Mouse (Mus musculus): ENCODE measurements around the gene Dysf.

Dysf gene

GRCm38 (mm10) chr6:84178776-84179405 lies 170.5 kb downstream of the Dysf start:
- DNase-seq, result no peak

GRCm38 (mm10) chr6:84181452-84181851 lies 173.1 kb downstream of the Dysf start:
- no peak for DNase-seq

DNA sequence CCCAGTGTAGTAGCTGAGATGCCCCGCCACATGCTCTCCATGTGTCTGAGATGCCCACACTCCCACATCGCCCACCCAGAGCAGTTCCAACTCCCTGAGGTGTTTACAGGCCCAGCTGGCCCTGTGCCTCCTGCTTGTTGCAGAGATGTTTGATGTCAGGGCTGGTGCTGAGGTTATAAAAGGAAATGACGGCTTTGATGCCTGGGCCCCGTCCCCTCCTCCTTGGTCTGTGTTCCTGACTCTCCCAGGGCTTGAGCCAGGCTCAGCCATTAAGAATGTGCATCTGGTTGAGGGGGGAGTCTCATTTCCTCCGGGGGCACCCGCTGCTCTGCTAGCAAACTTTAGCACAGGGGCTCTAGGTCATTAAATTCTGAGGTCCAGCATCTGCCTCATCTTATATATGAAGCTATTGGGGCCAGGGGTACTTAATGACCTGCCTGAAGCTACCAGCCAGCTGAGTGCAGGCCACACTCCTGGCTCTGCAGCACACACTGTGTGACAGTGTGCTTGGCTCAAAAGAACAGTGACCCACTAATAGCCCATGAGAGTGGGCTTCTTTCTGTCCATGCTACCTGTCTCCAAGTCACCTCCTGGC lies 183.4 kb downstream of the Dysf start:
- DNase-seq, result no peak

GRCm38 (mm10) chr6:84196511-84196910 lies 188.1 kb downstream of the Dysf start:
- DNase-seq, result no peak

DNA sequence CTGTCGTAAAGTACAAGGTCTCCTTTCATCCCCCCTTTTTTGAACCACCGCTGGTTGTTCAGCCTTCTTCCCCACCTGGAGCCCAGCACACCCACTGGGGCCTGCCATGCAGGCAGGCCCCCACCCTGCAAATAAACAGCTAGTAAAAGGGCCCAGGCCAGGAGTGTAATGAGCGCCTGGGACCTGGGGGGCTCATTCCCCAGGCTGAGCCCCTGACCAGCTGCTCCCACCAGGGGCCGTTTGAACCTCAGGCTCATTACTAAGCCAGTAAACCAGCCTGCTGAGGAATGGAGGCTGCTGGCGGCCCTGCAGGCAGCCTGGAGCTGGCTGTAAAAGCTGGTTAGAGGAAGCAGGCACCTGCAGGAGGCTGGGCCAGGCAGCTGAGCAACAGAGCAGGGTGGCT lies 189.4 kb downstream of the Dysf start:
- DNase-seq, result no peak

- DNase-seq, result no peak
These were observed 193.5 kb downstream of the Dysf start for GRCm38 (mm10) chr6:84201721-84202490.

- no peak for DNase-seq
These were observed 197.2 kb downstream of the Dysf start for GRCm38 (mm10) chr6:84205611-84206010.

GRCm38 (mm10) chr6:84208589-84208988 lies 200.2 kb downstream of the Dysf start:
- no peak for DNase-seq

DNA sequence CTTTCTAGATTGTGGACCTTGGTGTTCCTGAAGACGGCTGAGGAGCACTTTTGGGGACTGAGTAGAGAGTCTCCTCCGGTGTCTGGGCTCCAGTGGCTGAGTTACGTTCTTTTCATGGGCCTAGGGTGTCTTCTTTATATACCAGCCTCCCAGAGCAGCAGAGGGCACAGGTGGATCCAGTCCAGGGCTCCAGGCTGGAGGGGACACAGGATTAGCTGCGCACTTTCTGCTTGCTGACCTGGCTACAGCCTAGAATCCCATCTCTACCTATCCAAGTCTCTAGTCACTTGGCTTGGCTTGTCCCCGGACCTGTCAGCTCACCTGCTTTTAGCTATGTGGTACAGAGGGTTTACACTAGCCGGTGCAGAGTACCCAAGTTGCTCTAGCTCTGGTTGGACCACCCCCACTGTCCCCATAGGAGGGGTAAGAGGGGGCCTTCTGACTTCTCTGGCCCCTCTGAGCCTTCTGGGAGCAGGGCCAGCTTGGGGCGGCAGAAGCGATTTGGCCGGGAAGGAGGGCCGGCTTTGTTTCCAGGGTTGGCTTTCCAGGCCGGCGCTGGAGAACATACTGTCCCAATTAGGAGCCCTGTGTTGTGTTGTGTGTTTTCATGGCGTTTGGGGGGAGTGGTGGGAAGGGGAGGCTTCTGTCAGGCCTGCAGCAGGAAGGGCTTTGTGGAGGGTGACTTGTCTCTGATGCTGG lies 201.5 kb downstream of the Dysf start:
- DNase-seq, result no peak

DNA sequence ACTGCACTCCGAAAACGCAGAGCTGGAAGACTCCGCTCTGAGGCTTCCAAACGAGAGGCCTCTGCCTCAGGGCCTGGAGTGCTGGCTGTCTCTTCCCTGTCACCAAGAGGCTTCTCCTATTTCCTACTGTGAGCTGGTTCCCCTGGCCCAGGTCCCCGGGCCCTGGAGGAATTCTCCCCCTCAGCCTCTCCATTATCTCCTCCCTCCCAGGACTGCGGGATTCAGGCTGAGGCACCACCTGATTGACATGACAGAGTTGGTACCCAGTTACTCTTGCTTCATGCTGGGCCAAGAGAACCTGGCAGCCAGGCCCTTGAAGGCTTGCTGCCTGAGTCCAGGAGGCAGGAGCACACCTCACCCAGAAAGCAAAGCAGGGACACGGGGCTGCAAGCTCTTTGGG lies 203.1 kb downstream of the Dysf start:
- DNase-seq, result no peak

- DNase-seq, result no peak
These were observed 204.7 kb downstream of the Dysf start for GRCm38 (mm10) chr6:84213101-84213500.

GRCm38 (mm10) chr6:84217216-84217933 lies 209.0 kb downstream of the Dysf start:
- no peak for DNase-seq

- no peak for DNase-seq
These were observed 210.7 kb downstream of the Dysf start for GRCm38 (mm10) chr6:84219119-84219518.

- DNase-seq, result peak; percentile 37
These were observed 216.5 kb downstream of the Dysf start for GRCm38 (mm10) chr6:84224861-84225260.

DNA sequence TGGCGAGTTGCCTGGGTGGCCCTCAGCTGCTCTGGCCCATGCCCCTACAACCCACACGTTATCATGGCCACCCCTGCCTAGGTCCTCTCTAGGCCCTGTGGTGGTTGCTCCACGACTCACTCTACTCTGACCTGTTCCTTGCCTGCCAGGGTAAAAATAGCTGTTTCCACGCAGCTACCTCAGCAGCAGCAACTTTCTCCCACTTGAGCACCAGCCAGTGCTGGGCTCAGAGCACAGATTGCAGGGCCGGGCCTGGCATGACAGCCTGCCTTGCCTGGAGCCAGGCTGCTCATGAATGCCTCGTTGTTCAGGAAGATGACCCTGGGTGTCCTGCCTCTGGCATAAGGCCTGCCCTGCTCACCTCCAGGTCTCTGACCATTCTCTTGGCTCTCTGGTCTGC lies 217.2 kb downstream of the Dysf start:
- peak; percentile 71 for DNase-seq

GRCm38 (mm10) chr6:84228196-84228595 lies 219.8 kb downstream of the Dysf start:
- DNase-seq, result no peak

DNA sequence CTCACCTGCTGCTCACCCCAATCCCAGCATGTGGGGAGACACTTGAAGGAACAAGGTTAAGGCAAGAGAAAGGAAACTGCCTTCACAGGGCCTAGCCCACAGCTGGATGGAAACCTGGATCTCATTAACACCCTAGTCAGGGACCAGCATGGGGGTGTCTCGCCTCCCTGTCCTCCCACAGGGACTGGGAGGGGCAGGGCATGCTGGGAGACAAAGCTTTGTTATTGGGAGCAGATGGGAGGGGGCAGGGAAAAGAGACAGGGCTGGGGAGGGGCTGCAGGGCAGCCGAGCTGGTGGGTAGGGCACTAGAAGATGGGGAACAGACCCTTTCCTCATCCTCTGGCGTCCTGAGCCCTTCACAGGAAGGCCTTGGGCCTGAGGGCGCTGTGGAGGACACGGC lies 220.4 kb downstream of the Dysf start:
- DNase-seq, result no peak

- DNase-seq, result no peak
These were observed 221.3 kb downstream of the Dysf start for GRCm38 (mm10) chr6:84229739-84230138.

GRCm38 (mm10) chr6:84231108-84231507 lies 222.7 kb downstream of the Dysf start:
- DNase-seq, result no peak

- DNase-seq, result no peak
These were observed 223.8 kb downstream of the Dysf start for GRCm38 (mm10) chr6:84232063-84232760.

- DNase-seq, result no peak
These were observed 225.4 kb downstream of the Dysf start for GRCm38 (mm10) chr6:84233783-84234182.

GRCm38 (mm10) chr6:84235365-84235764 lies 227.0 kb downstream of the Dysf start:
- DNase-seq, result no peak

Measured in cerebellum, adult 11 months (tissue).